Comparison of ENCODE assay signal across 26 mouse cellular contexts in genomic region chr7:67004220-67004619, GRCm38 (mm10).
DNase-seq lines count a peak whose midpoint lies in the region; ATAC-seq and TF ChIP-seq lines count a peak whose summit lies in the region.
"Had no signal": no experiment of that assay in that cellular context is flagged by ENCODE, and none has a peak within 500 bp of the region (broad histone marks: within the 10 kb centered on the region; RNA-seq: fewer than 3 reads in every experiment).

No protein-coding gene starts in this region.

- H3K27ac ChIP-seq in forebrain, embryonic 13.5 days: no peak overlapping the region
- H3K27ac ChIP-seq in forebrain, embryonic 10.5 days: no peak overlapping the region
- no peak overlapping the region for H3K27ac ChIP-seq in midbrain, postnatal 0 days (ENCODE audit: low read depth, low read length)
- no peak overlapping the region for H3K27ac ChIP-seq in midbrain, embryonic 13.5 days
- no peak overlapping the region for H3K27ac ChIP-seq in forebrain, postnatal 0 days (ENCODE audit: low read depth, low read length)
- H3K27ac ChIP-seq: gastrocnemius, adult 2 months; hindbrain, embryonic 10.5 days; hindbrain, embryonic 15.5 days; kidney, embryonic 15.5 days; liver, embryonic 12.5 days; macrophage; neural tube, embryonic 15.5 days had no signal

- DNase-seq in cerebellum, adult 11-12 months: peak; percentile 8
- DNase-seq in cerebellum, adult 18-20 months: no peak
- DNase-seq in forebrain, embryonic 10.5 days (ENCODE audit: extremely low spot score, low spot score): no peak
- DNase-seq in midbrain, postnatal 0 days (ENCODE audit: low spot score): peak; percentile 9
- peak; percentile 71 for DNase-seq in forebrain, postnatal 0 days
- DNase-seq in lung, postnatal 25 days (ENCODE audit: low spot score): no peak
- DNase-seq: gastrocnemius, adult 2 months; gastrocnemius, postnatal 36 days; heart, postnatal 14 days; kidney, adult 11 months; kidney, postnatal 25 days; liver, postnatal 0 days; midbrain, embryonic 14.5 days; retina, postnatal 1 day; right cerebral cortex, postnatal 14 days; thymus, postnatal 4 days had no signal

- no peaks in the 10 kb centered on the region for H3K36me3 ChIP-seq in forebrain, embryonic 13.5 days (ENCODE audit: poor library complexity, severe bottlenecking)
- no peaks in the 10 kb centered on the region for H3K36me3 ChIP-seq in forebrain, embryonic 10.5 days (replicated peaks)
- H3K36me3 ChIP-seq in midbrain, postnatal 0 days (ENCODE audit: insufficient read depth, low read length): no peaks in the 10 kb centered on the region
- no peaks in the 10 kb centered on the region for H3K36me3 ChIP-seq in midbrain, embryonic 13.5 days
- no peaks in the 10 kb centered on the region for H3K36me3 ChIP-seq in forebrain, postnatal 0 days (ENCODE audit: insufficient read depth)
- H3K36me3 ChIP-seq: hindbrain, embryonic 10.5 days; hindbrain, embryonic 15.5 days; liver, embryonic 12.5 days had no signal

- H3K4me2 ChIP-seq in forebrain, embryonic 13.5 days: no peak overlapping the region
- H3K4me2 ChIP-seq in midbrain, postnatal 0 days (ENCODE audit: low read depth, low read length, poor library complexity, severe bottlenecking): no peak overlapping the region
- no peak overlapping the region for H3K4me2 ChIP-seq in midbrain, embryonic 13.5 days (replicated peaks)
- no peak overlapping the region for H3K4me2 ChIP-seq in forebrain, postnatal 0 days (ENCODE audit: low read depth)
- H3K4me2 ChIP-seq: hindbrain, embryonic 15.5 days; kidney, embryonic 15.5 days; liver, embryonic 12.5 days; neural tube, embryonic 15.5 days had no signal

- no peaks in the 10 kb centered on the region for H3K27me3 ChIP-seq in forebrain, embryonic 13.5 days
- H3K27me3 ChIP-seq in forebrain, embryonic 10.5 days (ENCODE audit: poor library complexity, severe bottlenecking): no peaks in the 10 kb centered on the region
- H3K27me3 ChIP-seq in midbrain, postnatal 0 days (ENCODE audit: insufficient read depth, low read length): no peaks in the 10 kb centered on the region
- H3K27me3 ChIP-seq in midbrain, embryonic 13.5 days: no peaks in the 10 kb centered on the region
- H3K27me3 ChIP-seq in forebrain, postnatal 0 days (ENCODE audit: insufficient read depth, low read length): no peaks in the 10 kb centered on the region
- H3K27me3 ChIP-seq: hindbrain, embryonic 15.5 days; kidney, embryonic 15.5 days; liver, embryonic 12.5 days; neural tube, embryonic 15.5 days had no signal

- H3K4me1 ChIP-seq in forebrain, embryonic 13.5 days: no peaks in the 10 kb centered on the region
- H3K4me1 ChIP-seq in forebrain, embryonic 10.5 days: no peaks in the 10 kb centered on the region
- H3K4me1 ChIP-seq in midbrain, postnatal 0 days (ENCODE audit: insufficient read depth, low read length): no peaks in the 10 kb centered on the region
- no peaks in the 10 kb centered on the region for H3K4me1 ChIP-seq in midbrain, embryonic 13.5 days (replicated peaks)
- H3K4me1 ChIP-seq in forebrain, postnatal 0 days (ENCODE audit: insufficient read depth): no peaks in the 10 kb centered on the region
- H3K4me1 ChIP-seq: hindbrain, embryonic 10.5 days; hindbrain, embryonic 15.5 days; kidney, embryonic 15.5 days; liver, embryonic 12.5 days; neural tube, embryonic 15.5 days had no signal

- no peaks in the 10 kb centered on the region; the same call in 1 of the 2 replicates for H3K9me3 ChIP-seq in forebrain, embryonic 13.5 days (replicated peaks)
- no peaks in the 10 kb centered on the region; the same call in 1 of the 2 replicates for H3K9me3 ChIP-seq in forebrain, embryonic 10.5 days
- no peaks in the 10 kb centered on the region for H3K9me3 ChIP-seq in midbrain, postnatal 0 days (ENCODE audit: low read length)
- H3K9me3 ChIP-seq in midbrain, embryonic 13.5 days: no peaks in the 10 kb centered on the region
- H3K9me3 ChIP-seq in forebrain, postnatal 0 days (ENCODE audit: low read length): peaks cover 10% of the 10 kb centered on the region; the same call in 1 of the 2 replicates
- H3K9me3 ChIP-seq: hindbrain, embryonic 15.5 days; liver, embryonic 12.5 days; neural tube, embryonic 15.5 days had no signal

- peak; percentile 43; the same call in 1 of the 2 replicates for ATAC-seq in forebrain, embryonic 13.5 days
- no peak for ATAC-seq in midbrain, postnatal 0 days (ENCODE audit: low FRiP score)
- ATAC-seq in midbrain, embryonic 13.5 days: no peak
- ATAC-seq in forebrain, postnatal 0 days: peak; percentile 81
- ATAC-seq: CD4-positive, CD25-positive, alpha-beta regulatory T cell, adult 4 months; inflammation-experienced regulatory T-cells, adult 6 months; liver, embryonic 12.5 days; liver, postnatal 0 days had no signal

- no peak overlapping the region for H3K4me3 ChIP-seq in forebrain, embryonic 13.5 days
- H3K4me3 ChIP-seq in forebrain, embryonic 10.5 days: no peak overlapping the region
- H3K4me3 ChIP-seq in midbrain, postnatal 0 days (ENCODE audit: low read depth, low read length): no peak overlapping the region
- no peak overlapping the region for H3K4me3 ChIP-seq in midbrain, embryonic 13.5 days (replicated peaks)
- H3K4me3 ChIP-seq in forebrain, postnatal 0 days (ENCODE audit: low read depth, low read length): no peak overlapping the region
- H3K4me3 ChIP-seq: gastrocnemius, adult 2 months; hindbrain, embryonic 10.5 days; hindbrain, embryonic 15.5 days; kidney, embryonic 15.5 days; liver, embryonic 12.5 days; neural tube, embryonic 15.5 days had no signal

- no peak overlapping the region for H3K9ac ChIP-seq in forebrain, embryonic 13.5 days
- no peak overlapping the region for H3K9ac ChIP-seq in midbrain, postnatal 0 days (replicated peaks; ENCODE audit: low read length, poor library complexity, severe bottlenecking)
- H3K9ac ChIP-seq in midbrain, embryonic 13.5 days (replicated peaks): no peak overlapping the region
- no peak overlapping the region for H3K9ac ChIP-seq in forebrain, postnatal 0 days
- H3K9ac ChIP-seq: hindbrain, embryonic 15.5 days; kidney, embryonic 15.5 days; liver, embryonic 12.5 days; liver, postnatal 0 days; neural tube, embryonic 15.5 days had no signal

- WGBS in forebrain, embryonic 13.5 days: 88% methylated on average over 5 of the region's 5 CpGs
- WGBS in forebrain, embryonic 10.5 days: 98% methylated on average over 5 of the region's 5 CpGs
- 93% methylated on average over 5 of the region's 5 CpGs for WGBS in midbrain, postnatal 0 days
- 93% methylated on average over 5 of the region's 5 CpGs for WGBS in midbrain, embryonic 13.5 days
- WGBS in forebrain, postnatal 0 days: 64% methylated on average over 5 of the region's 5 CpGs

- no peak for TF ChIP-seq CTCF in midbrain, postnatal 0 days (IDR thresholded peaks at IDR 0.05)
- TF ChIP-seq CTCF in forebrain, postnatal 0 days (IDR thresholded peaks at IDR 0.05; ENCODE audit: low read depth): no peak

Comparison
In these comparisons a context has a peak if more than half of its experiments do, and no peak if none do; other contexts are left out.
1. DNase-seq: peak in cerebellum, adult 11-12 months (single experiment), midbrain, postnatal 0 days (single experiment) and forebrain, postnatal 0 days (single experiment); none in cerebellum, adult 18-20 months (0 of 2), forebrain, embryonic 10.5 days (single experiment) and lung, postnatal 25 days (single experiment).
2. ATAC-seq: peak in forebrain, embryonic 13.5 days (single experiment) and forebrain, postnatal 0 days (single experiment); none in midbrain, postnatal 0 days (single experiment) and midbrain, embryonic 13.5 days (single experiment).